Mouse (Mus musculus) intestine, embryonic 14.5 days (tissue): ENCODE measurements at regions not wholly inside any gene's neighbourhood (a gene's known extent, or its start where the extent isn't known, plus 50 kb on each side); places are given as distances from the start of the nearest gene placed in this dataset.
A peak's percentile ranks its signal among the peaks of the same experiment; 100 is the strongest.

Experiments used
- ATAC-seq: fragments of 200-750 bp; cut with Nextera tagmentation; replicated peaks from 2 replicates; pipeline ENCODE4 v1.8.0; 2017; ENCODE audit warnings: low read depth, moderate number of reproducible peaks, moderate TSS enrichment, moderate library complexity; ENCODE audit not compliant: low FRiP score, low TSS enrichment
- DNase-seq: peaks from one replicate; pipeline ENCODE4 v3.0.0-alpha.2; 2018; ENCODE audit warnings: low spot score
- H3K27ac ChIP-seq: fragments of 300-500 bp; sonication (generic); 2 replicates; pipeline ENCODE4 v1.5.1; 2014; ENCODE audit warnings: low read depth, mild to moderate bottlenecking, control low read depth
- H3K27me3 ChIP-seq: fragments of 300-500 bp; sonication (generic); replicated peaks from 2 replicates; pipeline ENCODE4 v1.6.1; 2014; ENCODE audit warnings: low read length, control low read depth; ENCODE audit not compliant: control insufficient read depth, insufficient read depth
- H3K36me3 ChIP-seq: fragments of 300-500 bp; sonication (generic); 2 replicates; pipeline ENCODE4 v1.6.1; 2014; ENCODE audit warnings: low read length, control low read depth; ENCODE audit not compliant: control insufficient read depth, insufficient read depth
- H3K4me1 ChIP-seq: fragments of 300-500 bp; sonication (generic); replicated peaks from 2 replicates; pipeline ENCODE4 v1.6.1; 2014; ENCODE audit warnings: low read length, control low read depth, mixed read lengths; ENCODE audit not compliant: control insufficient read depth, insufficient read depth
- H3K4me2 ChIP-seq: fragments of 300-500 bp; sonication (generic); 2 replicates; pipeline ENCODE4 v1.6.1; 2014; ENCODE audit warnings: low read length
- H3K4me3 ChIP-seq: fragments of 300-500 bp; sonication (generic); 2 replicates; pipeline ENCODE4 v1.5.1; 2014; ENCODE audit warnings: low read depth, low read length, control low read depth, mixed read lengths
- H3K9ac ChIP-seq: fragments of 300-500 bp; sonication (generic); 2 replicates; pipeline ENCODE4 v1.6.1; 2014; ENCODE audit warnings: mild to moderate bottlenecking, low read length
- H3K9me3 ChIP-seq: fragments of 300-500 bp; sonication (generic); 2 replicates; pipeline ENCODE4 v1.6.1; 2016; ENCODE audit warnings: low read length, control low read depth; ENCODE audit not compliant: control insufficient read depth
- WGBS: fragments of 180-500 bp; shearing (Covaris S2); extraction: QIAGEN DNeasy Blood & Tissue Kit; methylation state at CpG from one replicate; pipeline ENCODE4 v1.1.7; 2014; 5-methylcytosine and 5-hydroxymethylcytosine counted together

- DNase-seq: no peak
- Histone ChIP-seq H3K27me3 (no peaks in the 10 kb centered on the region), H3K36me3 (no peaks in the 10 kb centered on the region), H3K27ac (no peak overlapping the region), H3K4me2 (no peak overlapping the region), H3K4me1 (peaks cover 36% of the 10 kb centered on the region), H3K4me3 (no peak overlapping the region), H3K9ac (no peak overlapping the region), H3K9me3 (no peaks in the 10 kb centered on the region)
- no peak for ATAC-seq
These were observed 99.0 kb upstream of the S1pr3 start for GRCm38 (mm10) chr13:51309446-51309845.

DNA sequence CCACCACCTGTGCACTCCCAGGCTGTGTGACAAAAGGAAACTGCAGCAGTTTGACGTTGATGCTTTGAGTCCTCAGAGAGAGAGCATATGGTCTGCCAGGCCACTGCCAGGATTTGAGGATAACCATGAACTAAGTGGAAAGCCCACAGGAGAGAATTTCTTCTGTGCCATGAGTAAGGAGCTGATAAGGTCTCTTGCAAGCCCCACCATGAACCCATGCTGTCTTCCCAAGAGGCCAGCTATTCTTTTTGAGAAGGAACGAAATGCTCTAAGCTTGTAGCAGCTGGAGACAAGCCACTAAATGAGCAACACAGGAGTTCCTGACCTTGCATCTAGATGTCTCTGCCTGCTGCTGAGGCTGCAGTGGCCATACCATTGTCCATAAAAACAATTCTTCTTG, 98.4 kb upstream of the S1pr3 start:
- 83% methylated on average over 2 of the region's 2 CpGs for WGBS

DNA sequence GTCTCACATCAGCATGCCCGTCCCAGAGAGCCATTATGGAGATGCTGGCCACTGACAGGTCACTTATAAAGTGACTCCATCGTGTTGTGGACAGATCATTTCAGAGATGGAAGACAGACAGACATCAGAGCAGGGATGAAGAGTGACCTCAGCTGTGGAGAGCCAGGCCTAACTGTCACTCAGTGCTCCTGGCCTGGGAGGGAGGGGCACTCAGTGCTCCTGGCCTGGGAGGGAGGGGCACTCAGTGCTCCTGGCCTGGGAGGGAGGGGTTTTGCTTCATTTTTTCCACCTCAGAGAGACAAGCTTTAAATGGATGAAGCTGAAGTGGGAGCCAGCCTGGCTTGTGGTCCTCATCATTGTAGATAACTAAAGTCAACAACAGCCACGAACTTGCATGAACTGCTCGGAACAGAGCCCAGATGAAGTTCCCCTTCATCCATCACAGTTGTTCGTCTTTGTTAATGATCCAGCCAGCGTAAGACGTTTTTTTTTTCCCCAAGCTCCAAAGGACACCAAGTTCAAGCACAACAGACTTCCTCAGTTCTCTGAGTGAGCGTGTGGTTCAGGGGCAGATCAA, 96.7 kb upstream of the S1pr3 start:
- Histone ChIP-seq H3K9me3 (no peaks in the 10 kb centered on the region), H3K27me3 (no peaks in the 10 kb centered on the region), H3K4me3 (no peak overlapping the region), H3K27ac (peak overlapping the region; percentile 76; the same call in 1 of the 2 replicates), H3K9ac (no peak overlapping the region), H3K4me1 (peaks cover 47% of the 10 kb centered on the region), H3K4me2 (no peak overlapping the region), H3K36me3 (no peaks in the 10 kb centered on the region)
- DNase-seq: no peak
- no peak; the same call in 1 of the 2 replicates for ATAC-seq
- WGBS: 22% methylated on average over 8 of the region's 8 CpGs

More for the DNA sequence above, 98.4 kb upstream of the S1pr3 start:
- ATAC-seq: no peak
- no peaks in the 10 kb centered on the region for H3K27me3 ChIP-seq
- H3K36me3 ChIP-seq: no peaks in the 10 kb centered on the region
- no peaks in the 10 kb centered on the region for H3K9me3 ChIP-seq
- no peak overlapping the region for H3K4me2 ChIP-seq
- H3K9ac ChIP-seq: no peak overlapping the region
- DNase-seq: no peak
- H3K27ac ChIP-seq: no peak overlapping the region
- H3K4me3 ChIP-seq: no peak overlapping the region
- peaks cover 42% of the 10 kb centered on the region for H3K4me1 ChIP-seq

- Histone ChIP-seq H3K36me3 (no peaks in the 10 kb centered on the region), H3K9ac (no peak overlapping the region), H3K27me3 (no peaks in the 10 kb centered on the region), H3K4me3 (no peak overlapping the region), H3K27ac (peak overlapping the region; percentile 76), H3K9me3 (no peaks in the 10 kb centered on the region), H3K4me2 (no peak overlapping the region), H3K4me1 (peaks cover 47% of the 10 kb centered on the region)
- WGBS: 41% methylated on average over 5 of the region's 5 CpGs
- ATAC-seq (no peak), DNase-seq (no peak)
These were observed 95.1 kb upstream of the S1pr3 start for GRCm38 (mm10) chr13:51313129-51313850.

GRCm38 (mm10) chr13:51314541-51314977, 93.9 kb upstream of the S1pr3 start:
- H3K27ac ChIP-seq: peak overlapping the region; percentile 83
- no peak for DNase-seq
- no peak overlapping the region for H3K9ac ChIP-seq
- 0 out of 2 replicates have a peak, but pooled peaks have one; percentile 17 for ATAC-seq
- peaks cover 47% of the 10 kb centered on the region for H3K4me1 ChIP-seq
- 9% methylated on average over 5 of the region's 5 CpGs for WGBS
- H3K27me3 ChIP-seq: no peaks in the 10 kb centered on the region
- H3K9me3 ChIP-seq: no peaks in the 10 kb centered on the region
- H3K4me3 ChIP-seq: no peak overlapping the region
- H3K36me3 ChIP-seq: no peaks in the 10 kb centered on the region
- no peak overlapping the region for H3K4me2 ChIP-seq

GRCm38 (mm10) chr13:51315008-51315778, 93.2 kb upstream of the S1pr3 start:
- 40% methylated on average over 10 of the region's 10 CpGs for WGBS
- H3K27ac ChIP-seq: peak overlapping the region; percentile 83
- no peak overlapping the region for H3K4me3 ChIP-seq
- no peak for ATAC-seq
- H3K4me1 ChIP-seq: peaks cover 47% of the 10 kb centered on the region
- no peaks in the 10 kb centered on the region for H3K36me3 ChIP-seq
- H3K9ac ChIP-seq: no peak overlapping the region
- H3K27me3 ChIP-seq: no peaks in the 10 kb centered on the region
- no peak overlapping the region for H3K4me2 ChIP-seq
- no peak for DNase-seq
- H3K9me3 ChIP-seq: no peaks in the 10 kb centered on the region

GRCm38 (mm10) chr13:51315779-51316041, 92.7 kb upstream of the S1pr3 start:
- 62% methylated on average over 5 of the region's 5 CpGs for WGBS
- no peak for ATAC-seq
- Histone ChIP-seq H3K9me3 (no peaks in the 10 kb centered on the region), H3K4me2 (no peak overlapping the region), H3K27ac (peak overlapping the region; percentile 83; the same call in 1 of the 2 replicates), H3K4me1 (peaks cover 47% of the 10 kb centered on the region), H3K9ac (no peak overlapping the region), H3K4me3 (no peak overlapping the region), H3K27me3 (no peaks in the 10 kb centered on the region), H3K36me3 (no peaks in the 10 kb centered on the region)
- no peak for DNase-seq

GRCm38 (mm10) chr13:51323058-51323715, 85.3 kb upstream of the S1pr3 start:
- Histone ChIP-seq H3K4me3 (no peak overlapping the region), H3K27ac (no peak overlapping the region), H3K36me3 (no peaks in the 10 kb centered on the region), H3K9me3 (no peaks in the 10 kb centered on the region), H3K27me3 (no peaks in the 10 kb centered on the region), H3K9ac (no peak overlapping the region), H3K4me2 (no peak overlapping the region), H3K4me1 (peaks cover 5% of the 10 kb centered on the region; the same call in 1 of the 2 replicates)
- WGBS: 77% methylated on average over 6 of the region's 7 CpGs
- DNase-seq (no peak), ATAC-seq (no peak)
